Mouse (Mus musculus) liver, embryonic 14.5 days (tissue): ENCODE results near the gene Majin.

Experiments used
- CTCF ChIP-seq: IDR thresholded peaks from 2 replicates; pipeline ENCODE4 v1.5.1; 2016; ENCODE audit warnings: antibody characterized with exemption, low read depth, control low read depth
- EP300 ChIP-seq: IDR thresholded peaks from 2 replicates; pipeline ENCODE4 v1.6.1; 2016; ENCODE audit warnings: antibody characterized with exemption, low read depth

- TF ChIP-seq CTCF = no peak
- TF ChIP-seq EP300 = no peak
Measured at GRCm38 (mm10) chr19:6140374-6140677, 43.9 kb upstream of the Majin start.
